Mouse (Mus musculus) intestine, embryonic 14.5 days (tissue): ENCODE measurements at regions not wholly inside any gene's neighbourhood (a gene's known extent, or its start where the extent isn't known, plus 50 kb on each side); places are given as distances from the start of the nearest gene placed in this dataset.
A peak's percentile ranks its signal among the peaks of the same experiment; 100 is the strongest.

ENCODE experiments used
- ATAC-seq: fragments of 200-750 bp; cut with Nextera tagmentation; replicated peaks from 2 replicates; pipeline ENCODE4 v1.8.0; 2017; ENCODE audit warnings: low read depth, moderate number of reproducible peaks, moderate TSS enrichment, moderate library complexity; ENCODE audit not compliant: low FRiP score, low TSS enrichment
- DNase-seq: peaks from one replicate; pipeline ENCODE4 v3.0.0-alpha.2; 2018; ENCODE audit warnings: low spot score
- H3K27ac ChIP-seq: fragments of 300-500 bp; sonication (generic); 2 replicates; pipeline ENCODE4 v1.5.1; 2014; ENCODE audit warnings: low read depth, mild to moderate bottlenecking, control low read depth
- H3K27me3 ChIP-seq: fragments of 300-500 bp; sonication (generic); replicated peaks from 2 replicates; pipeline ENCODE4 v1.6.1; 2014; ENCODE audit warnings: low read length, control low read depth; ENCODE audit not compliant: control insufficient read depth, insufficient read depth
- H3K36me3 ChIP-seq: fragments of 300-500 bp; sonication (generic); 2 replicates; pipeline ENCODE4 v1.6.1; 2014; ENCODE audit warnings: low read length, control low read depth; ENCODE audit not compliant: control insufficient read depth, insufficient read depth
- H3K4me1 ChIP-seq: fragments of 300-500 bp; sonication (generic); replicated peaks from 2 replicates; pipeline ENCODE4 v1.6.1; 2014; ENCODE audit warnings: low read length, control low read depth, mixed read lengths; ENCODE audit not compliant: control insufficient read depth, insufficient read depth
- H3K4me2 ChIP-seq: fragments of 300-500 bp; sonication (generic); 2 replicates; pipeline ENCODE4 v1.6.1; 2014; ENCODE audit warnings: low read length
- H3K4me3 ChIP-seq: fragments of 300-500 bp; sonication (generic); 2 replicates; pipeline ENCODE4 v1.5.1; 2014; ENCODE audit warnings: low read depth, low read length, control low read depth, mixed read lengths
- H3K9ac ChIP-seq: fragments of 300-500 bp; sonication (generic); 2 replicates; pipeline ENCODE4 v1.6.1; 2014; ENCODE audit warnings: mild to moderate bottlenecking, low read length
- H3K9me3 ChIP-seq: fragments of 300-500 bp; sonication (generic); 2 replicates; pipeline ENCODE4 v1.6.1; 2016; ENCODE audit warnings: low read length, control low read depth; ENCODE audit not compliant: control insufficient read depth
- WGBS: fragments of 180-500 bp; shearing (Covaris S2); extraction: QIAGEN DNeasy Blood & Tissue Kit; methylation state at CpG from one replicate; pipeline ENCODE4 v1.1.7; 2014; 5-methylcytosine and 5-hydroxymethylcytosine counted together

DNA sequence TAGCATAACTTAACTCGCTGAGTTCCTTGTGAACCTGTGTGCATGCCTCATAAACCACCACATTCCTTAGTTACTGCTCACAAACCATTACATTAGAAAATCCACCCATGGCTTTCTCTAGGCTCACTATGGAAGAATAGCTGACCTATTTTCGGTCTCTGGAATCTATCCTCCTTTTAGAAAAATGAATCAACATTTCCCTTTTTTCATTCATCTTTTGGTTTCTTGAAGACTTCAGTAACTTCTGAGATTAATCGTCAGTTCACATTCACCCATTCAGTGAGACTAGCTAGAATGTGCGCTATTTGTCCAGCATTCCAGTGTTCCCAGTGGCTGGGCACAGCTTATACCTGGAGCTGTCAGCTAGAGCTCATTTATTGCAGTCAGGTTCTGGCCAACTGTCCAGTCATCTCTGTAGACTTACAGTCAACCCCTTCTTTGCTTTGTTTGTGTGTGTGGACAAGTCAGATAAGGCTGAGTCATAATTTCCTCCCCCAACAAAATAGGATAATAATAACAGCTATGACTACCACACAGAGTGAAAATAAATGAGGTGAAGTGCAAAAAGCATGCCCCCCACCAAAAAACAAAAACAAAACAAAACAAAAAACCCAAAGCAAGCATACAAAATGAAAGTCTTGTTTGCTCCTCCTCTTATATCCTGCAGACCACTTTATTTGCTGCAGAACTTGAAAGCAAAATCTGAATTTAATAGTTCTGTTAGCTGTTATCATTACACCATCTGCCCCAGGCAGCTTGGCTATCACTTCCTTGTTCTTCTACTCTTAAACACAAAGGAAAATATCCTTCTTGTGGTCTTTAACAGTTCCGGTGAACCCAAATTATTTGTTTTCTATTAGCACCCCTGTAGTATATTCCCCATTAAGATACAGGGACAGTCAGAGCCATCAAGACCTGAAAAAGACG lies 173.0 kb upstream of the Cited2 start:
- ATAC-seq (no peak), DNase-seq (peak; percentile 12)
- Histone ChIP-seq H3K4me2 (no peak overlapping the region), H3K4me3 (no peak overlapping the region), H3K4me1 (no peaks in the 10 kb centered on the region), H3K9me3 (no peaks in the 10 kb centered on the region), H3K27ac (no peak overlapping the region), H3K9ac (no peak overlapping the region), H3K27me3 (no peaks in the 10 kb centered on the region), H3K36me3 (no peaks in the 10 kb centered on the region)
- WGBS: 84% methylated on average over 6 of the region's 6 CpGs

DNA sequence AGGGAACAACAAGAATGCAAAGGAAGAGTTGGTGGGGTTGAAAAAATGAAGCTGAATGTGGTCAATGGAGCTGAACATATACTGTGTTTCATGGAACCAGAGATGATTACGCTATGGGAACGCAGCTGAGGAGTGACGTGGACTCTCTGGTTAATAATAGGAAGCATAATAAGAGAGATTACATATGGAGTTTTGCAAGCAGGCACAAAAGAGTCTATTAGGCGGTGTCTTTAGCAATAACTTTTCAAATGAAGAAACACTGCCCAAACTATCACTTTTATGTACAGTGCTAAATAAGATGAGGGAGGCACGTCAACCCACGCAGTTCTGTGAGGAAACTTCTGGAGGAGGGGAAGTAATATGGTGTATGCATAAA lies 172.4 kb upstream of the Cited2 start:
- ATAC-seq (no peak), DNase-seq (peak; percentile 18)
- H3K9me3 ChIP-seq: no peaks in the 10 kb centered on the region
- H3K36me3 ChIP-seq: no peaks in the 10 kb centered on the region
- no peaks in the 10 kb centered on the region for H3K27me3 ChIP-seq
- no peak overlapping the region for H3K27ac ChIP-seq
- H3K4me3 ChIP-seq: no peak overlapping the region
- no peaks in the 10 kb centered on the region for H3K4me1 ChIP-seq
- no peak overlapping the region for H3K4me2 ChIP-seq
- 91% methylated on average over 6 of the region's 6 CpGs for WGBS
- no peak overlapping the region for H3K9ac ChIP-seq

DNA sequence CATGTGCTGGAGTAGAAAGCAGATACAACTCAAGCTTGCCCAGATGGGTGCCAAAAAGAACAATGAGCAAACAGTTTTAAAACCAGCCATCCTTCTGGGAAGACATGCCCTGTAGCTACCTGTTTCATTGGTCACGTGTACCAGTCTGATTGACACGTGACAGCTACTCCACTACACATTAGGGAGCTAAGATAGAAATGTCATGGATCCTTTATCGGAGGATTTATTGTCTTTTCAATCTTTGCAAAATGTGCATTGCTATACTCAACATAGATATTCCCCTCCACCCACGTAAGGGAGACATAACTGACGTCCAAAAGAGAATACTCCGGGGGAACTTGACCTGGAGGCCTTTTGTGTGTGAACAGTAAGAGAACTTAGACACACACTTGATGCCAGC lies 171.1 kb upstream of the Cited2 start:
- DNase-seq: peak; percentile 36
- H3K4me1 ChIP-seq: no peaks in the 10 kb centered on the region
- 94% methylated on average over 6 of the region's 6 CpGs for WGBS
- no peak overlapping the region for H3K4me2 ChIP-seq
- H3K27me3 ChIP-seq: no peaks in the 10 kb centered on the region
- no peak overlapping the region for H3K4me3 ChIP-seq
- ATAC-seq: no peak
- no peaks in the 10 kb centered on the region for H3K9me3 ChIP-seq
- no peak overlapping the region for H3K27ac ChIP-seq
- no peaks in the 10 kb centered on the region for H3K36me3 ChIP-seq
- H3K9ac ChIP-seq: no peak overlapping the region

DNA sequence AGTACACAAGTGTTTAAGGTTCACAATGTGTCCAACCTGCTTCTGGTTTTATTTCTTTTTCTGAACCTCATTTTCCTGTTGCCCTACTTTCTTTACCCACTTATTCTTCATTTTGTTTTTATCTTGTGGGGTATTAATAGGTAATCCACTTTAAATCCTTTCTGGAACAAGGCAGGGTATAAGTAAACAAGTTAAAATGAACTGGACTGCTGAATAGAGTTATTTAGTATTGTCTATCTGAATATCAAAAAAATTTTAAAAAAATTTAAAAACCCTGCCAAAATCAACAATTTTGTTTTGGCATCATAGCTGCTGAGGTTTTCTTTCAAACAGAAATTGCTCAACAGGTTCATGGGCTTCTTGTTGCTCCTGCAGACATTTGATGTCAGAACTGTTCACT lies 170.7 kb upstream of the Cited2 start:
- Histone ChIP-seq H3K36me3 (no peaks in the 10 kb centered on the region), H3K9ac (no peak overlapping the region), H3K4me2 (no peak overlapping the region), H3K27ac (no peak overlapping the region), H3K27me3 (no peaks in the 10 kb centered on the region), H3K4me1 (no peaks in the 10 kb centered on the region), H3K4me3 (no peak overlapping the region), H3K9me3 (no peaks in the 10 kb centered on the region)
- DNase-seq (no peak), ATAC-seq (no peak)

DNA sequence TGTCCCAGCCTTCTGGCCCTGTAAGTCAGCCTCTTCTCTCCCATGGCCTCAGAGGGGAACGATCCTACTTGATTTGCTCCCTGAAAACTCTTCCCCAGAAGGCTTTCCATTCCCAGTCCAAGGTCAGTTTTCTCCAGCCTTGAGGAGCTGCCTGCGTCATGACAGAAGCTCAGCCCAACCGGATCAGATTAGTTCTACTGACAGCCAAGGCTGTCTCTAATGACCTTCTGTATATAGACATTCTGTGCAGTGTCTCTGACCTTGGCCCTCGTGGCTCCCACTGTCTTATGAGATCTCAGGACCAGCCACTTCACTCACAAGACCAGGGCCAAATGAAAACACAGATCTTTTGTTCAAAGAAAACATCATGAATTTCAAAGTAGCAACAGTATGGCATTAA lies 166.6 kb upstream of the Cited2 start:
- no peak for ATAC-seq

DNA sequence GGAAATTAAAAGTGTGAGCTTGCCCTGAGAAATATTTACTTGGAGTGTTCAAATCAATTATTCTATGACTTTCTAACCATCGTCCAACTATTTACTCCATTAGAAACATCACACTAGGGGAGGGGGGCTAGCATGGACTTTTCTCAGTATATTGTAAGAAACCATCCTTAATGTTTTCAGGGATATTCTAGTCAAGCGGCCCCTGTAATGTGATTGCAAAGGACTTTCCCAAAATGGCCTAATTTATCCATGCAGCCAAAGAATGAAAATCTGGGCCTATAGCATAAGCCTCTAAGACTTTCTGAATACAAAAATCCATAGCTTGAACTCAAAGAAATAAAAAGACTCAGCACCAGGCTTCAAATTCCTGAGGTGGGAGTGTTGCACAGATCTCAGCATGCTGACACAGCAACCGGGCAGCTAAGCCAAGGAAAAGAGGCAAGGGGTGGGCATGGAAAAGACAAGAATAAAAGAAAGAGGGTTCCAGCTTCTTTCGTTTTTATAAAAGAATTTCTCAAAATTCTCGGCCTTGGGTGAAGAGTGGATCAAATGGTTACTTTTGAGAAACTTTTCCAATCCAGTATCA lies 163.6 kb upstream of the Cited2 start:
- no peak overlapping the region for H3K4me2 ChIP-seq
- no peaks in the 10 kb centered on the region for H3K36me3 ChIP-seq
- no peak for ATAC-seq
- no peaks in the 10 kb centered on the region for H3K9me3 ChIP-seq
- H3K27me3 ChIP-seq: no peaks in the 10 kb centered on the region
- no peak overlapping the region for H3K9ac ChIP-seq
- peak; percentile 43 for DNase-seq
- H3K4me3 ChIP-seq: no peak overlapping the region
- H3K27ac ChIP-seq: no peak overlapping the region
- 60% methylated on average over 5 of the region's 5 CpGs for WGBS
- H3K4me1 ChIP-seq: peaks cover 26% of the 10 kb centered on the region; the same call in 1 of the 2 replicates

More for the DNA sequence above, 166.6 kb upstream of the Cited2 start:
- H3K4me3 ChIP-seq: no peak overlapping the region
- no peaks in the 10 kb centered on the region for H3K27me3 ChIP-seq
- H3K4me1 ChIP-seq: peaks cover 14% of the 10 kb centered on the region; the same call in 1 of the 2 replicates
- H3K9me3 ChIP-seq: no peaks in the 10 kb centered on the region
- H3K4me2 ChIP-seq: no peak overlapping the region
- 74% methylated on average over 4 of the region's 4 CpGs for WGBS
- H3K9ac ChIP-seq: no peak overlapping the region
- H3K36me3 ChIP-seq: no peaks in the 10 kb centered on the region
- DNase-seq: peak; percentile 20
- no peak overlapping the region for H3K27ac ChIP-seq

DNA sequence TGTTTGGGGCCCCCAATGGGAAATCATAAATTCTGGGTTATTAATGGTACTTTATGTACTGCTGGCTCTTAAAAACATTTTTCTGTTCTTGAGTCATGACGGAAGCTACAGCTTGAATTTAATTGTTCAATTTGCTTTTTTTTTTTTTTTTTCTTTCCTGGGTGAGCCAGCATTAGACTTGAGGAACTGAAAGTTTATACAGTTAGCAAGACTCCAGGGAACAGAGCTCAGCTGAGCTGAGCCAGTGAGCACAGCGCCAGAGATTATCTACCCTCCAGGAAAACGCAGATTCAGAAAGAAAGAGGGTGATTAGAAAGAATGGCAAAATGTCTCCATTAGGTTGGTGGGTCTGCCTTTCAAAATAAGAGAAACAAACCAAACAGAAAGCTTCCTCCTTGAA lies 163.0 kb upstream of the Cited2 start:
- no peak overlapping the region for H3K4me3 ChIP-seq
- no peak for ATAC-seq
- no peak overlapping the region for H3K9ac ChIP-seq
- no peak overlapping the region for H3K27ac ChIP-seq
- H3K36me3 ChIP-seq: no peaks in the 10 kb centered on the region
- DNase-seq: no peak
- H3K4me1 ChIP-seq: peaks cover 26% of the 10 kb centered on the region; the same call in 1 of the 2 replicates
- H3K4me2 ChIP-seq: no peak overlapping the region
- no peaks in the 10 kb centered on the region for H3K27me3 ChIP-seq
- no peaks in the 10 kb centered on the region for H3K9me3 ChIP-seq
- 37% methylated on average over 3 of the region's 3 CpGs for WGBS

DNA sequence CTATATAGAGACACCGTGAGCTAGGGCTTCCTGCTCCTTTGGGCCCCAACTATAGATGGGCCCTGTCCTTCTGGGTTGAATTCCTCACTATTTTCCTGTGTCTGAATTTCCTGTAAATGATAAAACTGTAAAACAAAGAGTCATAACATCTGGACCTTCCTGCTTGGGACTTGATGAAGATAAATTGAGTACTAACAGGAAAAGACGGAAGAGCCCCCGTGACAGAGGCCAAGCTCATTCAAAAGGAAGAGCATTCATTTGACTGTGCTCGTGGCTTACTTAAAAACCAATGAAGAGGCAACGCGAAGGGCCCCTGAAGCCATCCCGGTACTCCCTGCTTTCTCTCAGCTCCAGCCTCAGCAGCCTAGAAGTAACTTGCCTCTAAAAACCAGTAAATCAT lies 161.6 kb upstream of the Cited2 start:
- Histone ChIP-seq H3K9ac (no peak overlapping the region), H3K27ac (no peak overlapping the region), H3K4me1 (peaks cover 26% of the 10 kb centered on the region; the same call in 1 of the 2 replicates), H3K36me3 (no peaks in the 10 kb centered on the region), H3K27me3 (no peaks in the 10 kb centered on the region), H3K4me2 (no peak overlapping the region), H3K9me3 (no peaks in the 10 kb centered on the region), H3K4me3 (no peak overlapping the region)
- WGBS: 39% methylated on average over 7 of the region's 7 CpGs
- ATAC-seq (no peak), DNase-seq (peak; percentile 50)

DNA sequence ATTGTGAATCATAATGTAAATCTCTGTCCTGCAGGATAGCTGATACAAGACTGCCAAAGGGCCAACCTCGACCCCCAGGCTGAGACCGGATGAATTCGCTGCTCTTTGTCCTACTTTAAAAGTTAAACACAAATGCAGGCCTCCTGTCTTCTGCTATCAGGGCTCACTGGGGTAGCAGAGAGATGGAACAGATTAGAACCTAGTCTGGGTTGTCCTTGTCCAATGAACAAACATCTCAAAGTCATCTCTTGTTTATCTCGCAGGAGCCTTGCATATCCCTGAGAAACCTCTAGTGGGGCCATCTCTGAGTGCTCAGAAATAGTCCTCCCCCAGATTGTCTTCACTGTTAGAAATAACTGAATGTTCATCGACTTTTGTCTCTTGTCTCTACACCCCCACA lies 161.0 kb upstream of the Cited2 start:
- no peak overlapping the region for H3K4me2 ChIP-seq
- DNase-seq: no peak
- H3K27me3 ChIP-seq: no peaks in the 10 kb centered on the region
- H3K9me3 ChIP-seq: no peaks in the 10 kb centered on the region
- no peak overlapping the region for H3K27ac ChIP-seq
- H3K9ac ChIP-seq: no peak overlapping the region
- no peak for ATAC-seq
- H3K36me3 ChIP-seq: no peaks in the 10 kb centered on the region
- peaks cover 26% of the 10 kb centered on the region; the same call in 1 of the 2 replicates for H3K4me1 ChIP-seq
- 68% methylated on average over 5 of the region's 5 CpGs for WGBS
- H3K4me3 ChIP-seq: no peak overlapping the region
